ENCODE assay signal across 9 mouse cellular contexts in the genomic region with DNA sequence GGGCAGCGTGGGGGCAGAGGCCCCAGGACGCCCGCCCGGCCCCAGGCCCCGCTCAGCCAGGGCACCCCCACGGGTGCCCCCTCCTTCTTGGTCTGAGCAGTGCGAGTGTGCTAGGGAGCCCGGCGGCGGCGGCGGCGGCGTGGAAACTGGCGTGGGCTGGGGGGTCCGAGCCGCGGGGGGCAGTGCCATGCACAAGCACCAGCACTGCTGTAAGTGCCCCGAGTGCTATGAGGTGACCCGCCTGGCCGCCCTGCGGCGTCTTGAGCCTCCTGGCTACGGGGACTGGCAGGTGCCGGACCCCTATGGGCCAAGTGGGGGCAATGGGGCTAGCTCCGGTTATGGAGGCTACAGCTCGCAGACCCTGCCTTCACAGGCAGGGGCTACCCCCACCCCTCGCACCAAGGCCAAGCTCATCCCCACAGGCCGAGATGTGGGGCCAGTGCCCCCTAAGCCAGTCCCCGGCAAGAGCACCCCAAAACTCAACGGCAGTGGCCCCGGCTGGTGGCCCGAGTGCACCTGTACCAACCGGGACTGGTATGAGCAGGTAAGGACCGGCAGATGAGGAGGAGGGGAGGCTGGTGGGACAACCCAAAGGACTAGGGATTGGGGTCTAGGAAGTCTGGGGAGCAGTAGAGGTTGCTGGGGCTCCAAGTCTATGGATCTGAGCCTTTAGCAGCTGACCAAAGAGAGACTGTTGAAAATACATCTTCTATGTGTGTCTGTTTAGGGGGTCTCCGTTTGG. TPM values are rescaled to one million over a fixed set of nuclear protein-coding genes. Genes with fewer than 3 reads are reported as not detected.
DNase-seq lines count a peak whose midpoint lies in the region; ATAC-seq lines count a peak whose summit lies in the region.
"Had no signal": no experiment of that assay in that cellular context is flagged by ENCODE, and none has a peak within 500 bp of the region (broad histone marks: within the 10 kb centered on the region; RNA-seq: fewer than 3 reads in every experiment).

No protein-coding gene starts in this region.

- H3K4me2 ChIP-seq in heart, embryonic 14.5 days (ENCODE audit: low read length) = peak overlapping the region; percentile 74
- H3K4me2 ChIP-seq in forebrain, embryonic 16.5 days (ENCODE audit: low read length) = peak overlapping the region; percentile 58
- H3K4me2 ChIP-seq in liver, embryonic 16.5 days (ENCODE audit: low read depth, low read length) = peak overlapping the region; percentile 39

- peak overlapping the region; percentile 20 to 38; a peak in 3 of 4 replicates for H3K4me3 ChIP-seq in heart, embryonic 14.5 days (ENCODE audit: control insufficient read depth in 1 of 2, insufficient read depth in 1 of 2, low read depth in 1 of 2, low read length in 2 of 2)
- H3K4me3 ChIP-seq in forebrain, embryonic 16.5 days (replicated peaks; ENCODE audit: low read length) = peak overlapping the region; percentile 71
- no peak overlapping the region for H3K4me3 ChIP-seq in liver, embryonic 16.5 days (ENCODE audit: low read depth, low read length)

- 0 out of 4 replicates have a peak, but pooled peaks cover 0 to 3% of the 10 kb centered on the region in 2 experiments for H3K4me1 ChIP-seq in heart, embryonic 14.5 days (ENCODE audit: control insufficient read depth in 2 of 2, insufficient read depth in 2 of 2, low read length in 2 of 2)
- H3K4me1 ChIP-seq in forebrain, embryonic 16.5 days (replicated peaks; ENCODE audit: control insufficient read depth, insufficient read depth, low read length) = 0 out of 2 replicates have a peak, but pooled peaks cover 5% of the 10 kb centered on the region
- no peaks in the 10 kb centered on the region for H3K4me1 ChIP-seq in liver, embryonic 16.5 days (ENCODE audit: control insufficient read depth, low read depth, low read length)

- no peaks in the 10 kb centered on the region for H3K9me3 ChIP-seq in heart, embryonic 14.5 days (ENCODE audit: control insufficient read depth, low read length)
- no peaks in the 10 kb centered on the region for H3K9me3 ChIP-seq in forebrain, embryonic 16.5 days (ENCODE audit: control insufficient read depth, low read length)
- H3K9me3 ChIP-seq in liver, embryonic 16.5 days (replicated peaks; ENCODE audit: control insufficient read depth, low read length) = no peaks in the 10 kb centered on the region
- H3K9me3 ChIP-seq: G1E had no signal

- ATAC-seq in heart, embryonic 14.5 days (ENCODE audit: insufficient number of reproducible peaks, insufficient read depth, low FRiP score, low read depth) = no peak
- peak; percentile 34 for ATAC-seq in activated CD4-positive, CD25-positive, alpha-beta regulatory T cell, adult 4 months
- ATAC-seq in forebrain, embryonic 16.5 days = peak; percentile 45
- ATAC-seq in liver, embryonic 16.5 days (ENCODE audit: low read depth) = no peak

- no peak for DNase-seq in heart, postnatal 14 days
- DNase-seq in adrenal gland, adult (ENCODE audit: inconsistent age in 2 of 2, low spot score in 1 of 2) = no peak
- no peak for DNase-seq in left cerebral cortex, postnatal 36 days (ENCODE audit: low spot score in 2 of 2)
- DNase-seq in left cerebral cortex, adult 8-10 months (ENCODE audit: low spot score in 2 of 2) = no peak

- WGBS in heart, embryonic 14.5 days = 39% methylated on average over 29 of the region's 36 CpGs
- WGBS in forebrain, embryonic 16.5 days = 29% methylated on average over 31 of the region's 36 CpGs
- 33% methylated on average over 26 of the region's 36 CpGs for WGBS in liver, embryonic 16.5 days (ENCODE audit: insufficient replicate concordance)

- H3K36me3 ChIP-seq in heart, embryonic 14.5 days (ENCODE audit: control insufficient read depth, insufficient read depth, low read length) = no peaks in the 10 kb centered on the region
- H3K36me3 ChIP-seq in forebrain, embryonic 16.5 days (ENCODE audit: control insufficient read depth, insufficient read depth) = no peaks in the 10 kb centered on the region
- no peaks in the 10 kb centered on the region for H3K36me3 ChIP-seq in liver, embryonic 16.5 days (ENCODE audit: control insufficient read depth, insufficient read depth)
- H3K36me3 ChIP-seq: G1E had no signal

- H3K27ac ChIP-seq in heart, embryonic 14.5 days (replicated peaks in 1 of 2; ENCODE audit: control insufficient read depth in 1 of 2, insufficient read depth in 1 of 2, low read depth in 2 of 2, low read length in 2 of 2) = no peak overlapping the region
- peak overlapping the region; percentile 78 for H3K27ac ChIP-seq in forebrain, embryonic 16.5 days (ENCODE audit: low read length)
- H3K27ac ChIP-seq in liver, embryonic 16.5 days (ENCODE audit: low read length) = no peak overlapping the region

- intact Hi-C loops in heart, postnatal 14 days (cut with DNase I) = no loop called here
- intact Hi-C loops in left cerebral cortex, postnatal 36 days (cut with DNase I) = no loop called here

- H3K27me3 ChIP-seq in heart, embryonic 14.5 days (ENCODE audit: control insufficient read depth, insufficient read depth, low read length) = peaks cover 6% of the 10 kb centered on the region; the same call in 1 of the 2 replicates
- H3K27me3 ChIP-seq in forebrain, embryonic 16.5 days (replicated peaks; ENCODE audit: control insufficient read depth, insufficient read depth, low read length) = no peaks in the 10 kb centered on the region
- peaks cover 23% of the 10 kb centered on the region for H3K27me3 ChIP-seq in liver, embryonic 16.5 days (ENCODE audit: control insufficient read depth, insufficient read depth, low read depth, low read length)

- H3K9ac ChIP-seq in heart, embryonic 14.5 days (ENCODE audit: low read length) = no peak overlapping the region
- peak overlapping the region; percentile 77 for H3K9ac ChIP-seq in forebrain, embryonic 16.5 days (replicated peaks; ENCODE audit: low read depth, low read length)
- no peak overlapping the region for H3K9ac ChIP-seq in liver, embryonic 16.5 days (ENCODE audit: low read depth, low read length)

RNA-seq across cellular contexts. Expression of a gene that starts 0.5 kb away (rescaled TPM):
- 1.9 and 2.5 TPM in 2 replicates for polyA plus RNA-seq in heart, embryonic 14.5 days (2014; fragmentation: Nextera tagmentation; extraction: Ambion mirVana)
- 1 to 10 TPM; 3.1 to 4.8 TPM for total RNA-seq in heart, postnatal 14 days (2021)
- polyA plus RNA-seq in activated CD4-positive, CD25-positive, alpha-beta regulatory T cell, adult 4 months (2017; shearing (Covaris generic)) = 1 to 10 TPM; 1.9 to 2.3 TPM
- 10.5 and 11.2 TPM in 2 replicates for polyA plus RNA-seq in forebrain, embryonic 16.5 days (2015; fragmentation: Nextera tagmentation; extraction: Ambion mirVana)
- 0.72 and 0.79 TPM in 2 replicates for polyA plus RNA-seq in liver, embryonic 16.5 days (2015; fragmentation: Nextera tagmentation; extraction: Ambion mirVana)
- 100 to 1,000 TPM; 148 to 149 TPM for total RNA-seq in left cerebral cortex, postnatal 36 days (2021)
- total RNA-seq in left cerebral cortex, adult 8-10 months (2022) = 100 to 1,000 TPM; 121 to 133 (median 126) TPM
- polyA plus RNA-seq: G1E had no signal

RNA-seq across cellular contexts. Expression of a gene that starts 38.4 kb away (rescaled TPM):
- polyA plus RNA-seq in heart, embryonic 14.5 days (2014; fragmentation: Nextera tagmentation; extraction: Ambion mirVana) = 0.62 and 0.75 TPM in 2 replicates
- under 1 TPM; 0.46 to 0.81 TPM for total RNA-seq in heart, postnatal 14 days (2021)
- not detected for polyA plus RNA-seq in activated CD4-positive, CD25-positive, alpha-beta regulatory T cell, adult 4 months (2017; shearing (Covaris generic))
- polyA plus RNA-seq in forebrain, embryonic 16.5 days (2015; fragmentation: Nextera tagmentation; extraction: Ambion mirVana) = 10.7 and 15.1 TPM in 2 replicates
- 0.08 TPM in 1 of 2 replicates, not detected in the other for polyA plus RNA-seq in liver, embryonic 16.5 days (2015; fragmentation: Nextera tagmentation; extraction: Ambion mirVana)
- total RNA-seq in left cerebral cortex, postnatal 36 days (2021) = 1 to 10 TPM; 7.2 TPM
- total RNA-seq in left cerebral cortex, adult 8-10 months (2022) = 10 to 100 TPM in 1 of 4 experiments, 1 to 10 TPM in 3; 5.5 to 10.9 (median 6.8) TPM
- polyA plus RNA-seq: G1E had no signal

Comparison
In these comparisons a context has a peak if more than half of its experiments do, and no peak if none do; other contexts are left out.
1. ATAC-seq: peak in activated CD4-positive, CD25-positive, alpha-beta regulatory T cell, adult 4 months (single experiment) and forebrain, embryonic 16.5 days (single experiment); none in heart, embryonic 14.5 days (single experiment) and liver, embryonic 16.5 days (single experiment).
2. Peak in every context shown above with its lines, with median percentiles within 50 percentile points of each other: H3K4me2 ChIP-seq.